Mouse (Mus musculus) kidney, adult 18-20 months (tissue): ENCODE results near the gene Mif4gd.

Experiments
- DNase-seq: peaks from one replicate; pipeline ENCODE4 v3.0.0; 2021

Mif4gd gene

GRCm38 (mm10) chr11:115612059-115612409, 735 bp downstream of the Mif4gd start:
- DNase-seq, result peak; percentile 89

- DNase-seq, result no peak
Observed at GRCm38 (mm10) chr11:115611173-115611572, 1.6 kb downstream of the Mif4gd start.

DNA sequence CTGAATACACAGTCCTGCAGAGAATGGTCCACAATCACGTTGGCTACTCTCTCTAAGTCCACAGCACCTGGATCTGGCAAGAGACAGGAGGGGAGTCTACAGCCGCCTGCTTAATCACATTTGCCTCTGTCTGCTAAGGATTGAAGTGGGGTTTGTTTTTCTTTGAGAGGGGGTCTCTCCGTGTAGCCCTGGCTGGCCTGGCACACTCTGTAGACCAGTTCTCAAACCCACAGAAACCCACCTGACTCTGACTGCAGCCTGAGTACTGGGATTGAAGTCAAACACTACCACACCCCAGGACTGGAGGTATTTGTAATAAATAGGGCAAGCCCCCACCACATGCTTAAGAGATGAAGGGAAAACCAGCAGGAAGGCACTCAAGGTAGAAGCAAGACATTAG, 3.2 kb downstream of the Mif4gd start:
- no peak for DNase-seq

DNA sequence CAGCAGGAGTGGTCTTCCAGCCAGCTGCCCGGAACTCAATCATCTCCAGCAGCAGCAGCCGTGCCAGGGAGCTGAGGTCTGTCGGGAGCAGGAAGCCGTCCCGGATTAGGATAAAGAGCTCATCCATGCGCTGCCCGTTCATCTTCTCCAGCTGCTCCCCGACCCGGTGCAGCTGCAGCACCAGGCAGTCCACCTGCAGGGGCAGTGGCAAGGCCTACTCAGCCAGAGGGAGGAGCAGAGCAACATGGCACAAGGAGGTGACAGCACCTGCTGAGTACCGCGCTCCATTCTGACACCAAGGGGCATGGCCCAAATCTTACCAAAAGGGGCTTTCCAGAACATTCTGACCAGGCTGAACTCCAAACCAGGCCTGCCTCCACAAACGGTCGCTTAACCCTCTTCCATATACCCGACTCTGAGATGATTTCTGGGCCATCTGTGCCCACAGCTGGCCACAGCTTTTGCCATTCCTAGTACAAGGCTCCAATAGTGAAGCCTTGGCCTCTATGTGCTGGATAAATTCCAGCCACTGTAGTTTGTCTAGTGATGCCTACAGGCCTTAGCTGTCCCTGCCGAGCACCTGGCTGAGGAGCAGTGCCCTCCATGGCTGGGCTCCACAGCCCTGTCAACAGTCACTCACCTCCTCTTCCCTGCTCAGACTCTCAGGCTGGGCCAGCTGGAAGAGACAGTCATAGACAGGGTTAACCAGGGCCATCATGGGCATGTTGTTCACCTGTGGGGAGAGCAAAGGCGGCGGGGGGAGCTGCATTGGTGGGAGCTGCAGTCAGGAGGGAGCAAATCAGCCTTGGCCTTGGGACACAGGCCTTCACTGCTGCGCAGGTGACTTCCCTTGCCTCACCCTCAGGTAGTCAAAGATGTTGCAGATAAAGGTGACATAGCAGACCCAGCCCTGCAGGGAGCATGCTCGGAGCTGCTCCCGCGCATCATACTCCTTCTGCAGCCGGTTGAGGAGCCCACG, 4.1 kb downstream of the Mif4gd start:
- DNase-seq, result no peak

DNA sequence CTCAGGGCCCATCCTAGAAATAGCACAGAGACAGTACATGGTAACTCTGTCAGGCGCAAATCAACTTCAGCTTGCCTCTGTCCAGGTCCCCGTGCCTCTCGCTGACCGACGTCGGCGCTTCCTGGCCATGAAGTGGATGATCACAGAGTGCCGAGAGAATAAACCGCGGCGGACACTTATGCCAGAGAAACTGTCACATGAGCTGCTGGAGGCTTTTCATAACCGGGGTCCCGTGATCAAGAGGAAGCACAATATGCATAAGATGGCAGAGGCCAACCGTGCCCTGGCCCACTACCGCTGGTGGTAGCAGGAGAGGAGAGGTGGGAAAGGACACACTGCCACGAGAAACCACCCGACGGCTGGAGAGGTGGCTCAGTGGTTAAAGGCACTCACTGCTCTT, 6.0 kb downstream of the Mif4gd start:
- DNase-seq, result no peak

DNA sequence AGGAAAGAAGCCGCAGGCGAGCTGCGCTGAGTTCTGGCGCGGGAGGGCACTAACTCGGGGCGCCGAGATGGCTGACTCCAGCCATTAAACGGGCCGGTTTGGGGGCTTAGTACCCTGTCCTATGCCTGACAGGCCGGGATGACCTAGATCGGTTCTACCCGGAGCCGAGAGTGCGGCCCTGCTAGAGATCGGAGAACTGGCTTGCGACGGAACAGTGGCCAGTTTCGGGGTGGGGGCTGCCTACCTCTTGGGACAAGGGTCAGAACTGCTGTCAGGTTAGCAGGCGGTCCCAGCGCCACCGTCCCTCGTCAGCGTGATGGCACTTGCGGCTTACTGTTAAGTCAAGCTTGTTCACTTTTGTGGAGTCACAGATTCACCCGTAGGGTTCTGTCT, 8.5 kb downstream of the Mif4gd start:
- no peak for DNase-seq

DNA sequence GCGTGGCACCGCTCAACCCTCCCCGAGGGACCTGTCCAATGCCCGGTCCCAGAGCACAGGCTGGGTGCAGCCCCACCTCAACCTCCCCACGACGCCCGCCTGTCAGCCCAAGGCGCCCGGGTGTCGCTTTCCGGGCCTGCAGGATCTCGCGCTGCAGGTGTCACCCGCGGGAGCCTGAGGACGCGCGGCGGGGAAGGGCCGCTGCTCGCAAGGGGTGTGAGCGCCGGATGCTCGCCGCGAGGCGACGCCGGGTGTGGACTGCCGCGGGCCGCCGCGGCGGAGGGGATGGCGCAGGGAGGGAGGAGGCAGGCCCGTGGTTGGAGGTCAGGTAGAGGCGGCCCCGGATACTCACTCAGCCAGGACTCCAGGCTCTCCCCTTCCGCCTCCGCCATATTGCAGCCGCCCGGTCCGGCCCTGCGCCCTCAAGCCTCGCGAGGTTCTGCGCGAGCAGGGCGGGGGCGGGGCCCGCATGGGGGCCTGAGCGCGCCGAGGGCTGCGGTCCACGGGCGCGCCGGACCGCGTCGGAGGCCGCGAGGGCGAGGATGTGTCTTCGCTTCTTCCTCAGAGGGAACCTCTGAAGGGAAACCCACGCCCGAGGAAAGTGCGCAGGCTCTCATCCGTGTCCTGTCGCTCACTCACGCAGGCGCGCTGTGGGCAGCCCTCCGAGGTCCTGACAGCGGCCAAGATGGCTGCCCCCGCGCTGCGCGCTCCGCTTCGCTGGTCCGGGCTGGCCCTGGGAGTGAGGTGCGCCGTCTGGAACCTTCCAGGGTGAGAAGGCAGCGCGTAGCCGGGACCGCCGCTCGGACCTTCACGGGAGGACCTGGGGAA, 9.1 kb downstream of the Mif4gd start, which contains the start of the genes Mrps7 and Gga3:
Mrps7 (plus strand) TSS at position 450 of the 828 bp plus-strand sequence.
Gga3 (minus strand) TSS at position 576 of the 828 bp plus-strand sequence.
- peak; percentile 96 for DNase-seq

DNA sequence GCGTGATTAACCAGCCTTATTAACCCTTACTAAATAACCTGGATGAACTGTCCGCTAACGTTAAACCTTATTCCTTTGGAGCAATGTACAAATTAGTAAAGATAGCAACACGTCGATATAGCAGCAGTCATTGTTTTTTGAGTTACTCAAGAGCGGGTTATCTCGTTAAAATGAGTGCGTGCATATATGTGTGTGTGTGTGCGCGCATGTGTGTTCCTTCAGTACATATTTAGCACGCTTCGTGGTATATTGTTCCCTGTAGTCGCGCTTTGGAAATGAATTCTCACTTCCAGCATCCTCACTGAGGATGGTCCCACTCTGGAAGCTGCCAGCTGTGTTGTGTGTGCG, 9.7 kb downstream of the Mif4gd start:
- DNase-seq, result no peak

GRCm38 (mm10) chr11:115601174-115601573, 11.6 kb downstream of the Mif4gd start:
- DNase-seq, result no peak

GRCm38 (mm10) chr11:115600743-115601142, 12.0 kb downstream of the Mif4gd start:
- DNase-seq, result no peak

DNA sequence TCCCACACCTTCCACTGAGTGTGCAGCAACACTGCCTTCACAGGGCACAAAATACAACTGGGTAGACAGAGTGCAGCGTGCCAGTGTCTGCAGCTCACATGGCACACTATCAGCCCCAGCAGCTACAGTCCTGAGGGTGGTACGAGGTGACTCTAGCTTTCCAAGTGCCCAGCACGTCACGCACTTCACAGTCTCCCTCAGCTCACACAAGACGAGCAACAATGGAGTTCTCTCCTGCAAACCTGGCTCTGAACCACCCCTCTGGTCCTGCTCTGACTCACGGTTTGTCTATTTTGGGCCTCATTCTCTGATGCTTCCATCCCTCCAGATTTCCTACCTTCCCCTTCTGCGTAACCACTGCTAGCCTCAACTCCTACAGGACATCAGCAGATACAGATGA, 13.0 kb downstream of the Mif4gd start:
- no peak for DNase-seq

DNA sequence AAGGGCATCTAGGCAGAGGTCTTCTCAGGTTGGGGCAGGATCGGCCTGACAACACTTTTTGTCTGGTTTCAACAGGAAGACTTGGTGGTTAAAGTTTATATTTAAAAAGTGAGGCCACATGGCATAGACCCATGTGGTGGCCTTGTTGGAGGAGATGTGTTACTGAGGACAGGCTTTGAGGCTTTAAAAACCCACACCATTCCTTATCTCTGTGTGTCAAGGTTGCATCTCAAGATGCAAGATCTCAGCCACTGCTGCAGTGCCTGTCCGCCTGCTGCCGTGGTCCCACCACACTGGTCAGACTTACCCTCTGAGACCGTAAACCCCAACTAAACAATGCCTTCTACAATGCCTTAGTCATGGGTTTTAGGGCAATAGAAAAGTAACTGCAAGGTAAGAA, 14.5 kb downstream of the Mif4gd start:
- DNase-seq, result no peak

- DNase-seq, result no peak
Observed at GRCm38 (mm10) chr11:115595209-115595608, 17.6 kb downstream of the Mif4gd start.

DNA sequence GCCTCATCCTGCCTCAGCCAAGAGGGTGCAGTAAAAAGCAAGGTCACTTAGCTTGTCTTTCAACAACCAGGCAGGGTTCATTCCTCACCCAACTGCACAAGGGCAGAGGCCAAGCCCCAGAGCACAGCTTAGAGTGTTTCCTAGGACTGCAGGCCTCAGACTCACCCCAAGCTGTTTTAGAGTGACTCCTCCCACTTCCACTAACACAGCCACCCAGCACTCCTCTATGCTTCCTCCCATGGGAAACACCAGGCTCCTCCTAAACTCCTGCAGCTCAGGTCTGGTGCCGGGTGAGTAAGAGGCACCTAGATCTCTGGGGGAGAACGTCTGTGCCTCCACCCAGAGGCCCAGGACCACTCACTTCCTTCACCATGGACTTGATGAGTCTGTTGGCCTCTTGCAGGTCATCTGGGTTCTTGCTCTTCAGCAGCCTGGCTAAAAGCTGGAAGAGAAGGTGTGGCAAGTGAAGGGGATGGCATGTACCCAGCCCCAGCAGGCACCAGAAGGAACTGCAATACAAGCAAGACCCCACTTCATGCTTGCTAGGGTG, 22.2 kb downstream of the Mif4gd start:
- no peak for DNase-seq

GRCm38 (mm10) chr11:115587984-115588383, 24.8 kb downstream of the Mif4gd start:
- DNase-seq, result no peak

- DNase-seq, result no peak
Observed at GRCm38 (mm10) chr11:115586403-115586802, 26.4 kb downstream of the Mif4gd start.

DNA sequence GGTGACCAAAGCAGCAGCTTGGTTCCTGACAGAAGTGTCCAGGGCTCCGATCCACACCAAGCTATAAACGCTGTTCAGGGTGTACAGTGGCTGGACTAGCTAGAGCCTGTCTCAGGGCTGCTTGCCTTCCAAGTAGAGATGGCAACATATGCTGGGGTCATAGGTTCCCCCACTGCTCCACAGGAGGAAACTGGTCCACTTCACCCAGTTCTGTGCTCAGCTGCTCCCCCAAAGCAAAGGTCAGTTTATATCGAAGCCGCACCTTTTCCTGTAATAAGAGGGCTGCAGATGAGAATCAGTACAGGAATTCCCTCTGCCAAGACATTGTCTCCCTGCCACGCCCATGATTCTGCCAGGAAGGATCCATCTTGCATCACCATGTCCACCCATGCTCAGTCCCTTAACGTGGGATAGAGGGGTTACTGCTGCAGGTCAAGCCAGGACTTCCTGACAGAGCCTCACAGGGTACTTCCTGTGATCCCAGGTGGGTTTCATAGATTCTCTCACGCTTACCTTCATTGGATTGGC, 27.1 kb downstream of the Mif4gd start:
- DNase-seq, result no peak

GRCm38 (mm10) chr11:115584376-115585073, 28.2 kb downstream of the Mif4gd start:
- no peak for DNase-seq

DNA sequence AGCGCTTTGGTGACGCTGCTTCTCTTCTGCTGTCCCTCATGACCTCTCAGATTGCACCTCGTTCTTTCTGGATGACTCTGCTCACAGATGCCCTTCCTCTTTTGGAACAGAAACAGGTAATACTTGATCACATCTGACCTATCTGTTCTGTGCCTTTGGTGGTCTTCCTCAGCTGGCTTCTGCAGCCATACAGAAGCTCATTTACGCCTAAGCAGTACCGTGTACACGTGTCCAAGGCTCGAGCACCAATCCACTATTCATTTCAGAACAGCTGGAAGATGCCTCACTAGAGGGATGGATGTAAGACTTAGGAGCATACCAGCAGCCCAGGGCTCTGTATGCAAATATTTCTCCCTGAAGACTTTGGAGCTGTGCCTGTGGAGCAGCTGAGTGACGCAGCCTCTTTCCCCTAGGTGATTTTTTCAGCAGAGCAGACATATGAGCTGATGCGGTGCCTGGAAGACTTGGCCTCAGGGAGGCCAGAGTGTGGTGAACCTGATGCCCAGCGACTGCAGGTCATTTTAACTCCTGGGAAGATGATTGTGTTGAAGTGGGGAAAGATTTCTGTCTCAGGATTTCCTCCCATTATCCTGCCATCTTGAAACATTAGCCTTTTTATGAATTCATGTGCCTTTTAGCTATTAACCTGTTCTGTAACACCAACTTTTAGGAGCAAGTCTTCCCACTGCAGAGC, 29.7 kb downstream of the Mif4gd start:
- no peak for DNase-seq

DNA sequence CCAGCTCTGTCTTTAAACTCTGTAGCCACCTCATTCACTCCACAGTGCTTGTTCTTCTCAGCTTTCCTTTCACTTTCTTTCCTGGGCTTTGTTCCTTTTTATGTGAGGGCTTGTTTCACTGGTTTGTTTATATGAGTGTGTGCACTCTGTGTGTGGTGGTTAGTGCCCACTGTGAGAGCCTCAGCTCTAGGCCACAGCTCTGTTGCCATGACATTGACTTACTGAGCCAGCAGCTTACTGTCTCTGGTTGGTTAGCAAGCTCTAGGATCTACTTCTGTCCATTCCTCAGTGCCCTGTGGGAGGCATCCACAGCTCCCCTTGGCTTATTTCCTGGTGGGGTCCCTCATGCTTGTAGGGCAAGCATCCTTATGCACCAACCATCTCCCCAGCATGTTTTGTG, 33.7 kb downstream of the Mif4gd start:
- no peak for DNase-seq

- DNase-seq, result no peak
Observed at GRCm38 (mm10) chr11:115564961-115565360, 47.8 kb downstream of the Mif4gd start.
